Mouse (Mus musculus) erythroblast, embryonic 14.5 days (primary cell): ENCODE measurements around the gene L3mbtl1.

Experiments used
- GATA1 ChIP-seq: IDR thresholded peaks from 2 replicates; pipeline ENCODE4 v1.6.1; 2012; ENCODE audit warnings: low read length, inconsistent platforms, mixed read lengths
- TAL1 ChIP-seq: IDR thresholded peaks from 3 replicates; pipeline ENCODE4 v1.6.1; 2012; ENCODE audit warnings: low read length, inconsistent platforms, mixed read lengths

DNA sequence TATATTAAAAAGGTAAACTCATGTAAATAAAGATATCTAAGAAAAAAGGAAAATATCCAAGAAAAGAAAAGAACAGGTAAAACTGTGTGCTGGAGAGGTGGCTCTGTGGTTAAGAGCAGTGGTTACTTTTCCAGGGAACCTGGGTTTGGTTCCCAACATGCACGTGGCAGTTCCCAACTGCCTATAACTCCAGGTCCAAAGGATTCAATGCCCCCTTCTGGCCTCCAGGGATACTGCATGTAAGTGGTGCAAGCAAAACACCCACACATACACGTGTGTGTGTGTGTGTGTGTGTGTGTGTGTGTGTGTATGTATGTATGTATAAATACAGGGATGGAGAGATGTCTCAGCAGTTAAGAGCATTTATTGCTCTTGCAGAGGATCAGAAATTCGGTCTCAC is 56.5 kb downstream of the L3mbtl1 start:
- TF ChIP-seq GATA1 (no peak), TAL1 (no peak)
